Mouse (Mus musculus) retina, adult 2 months (tissue): ENCODE measurements around the gene Fras1.

Source experiments
- DNase-seq: peaks from one replicate; pipeline ENCODE4 v3.0.0-alpha.2; 2012; ENCODE audit warnings: low read depth, low spot score

Gene Fras1

GRCm38 (mm10) chr5:96783506-96784288 is 409.9 kb downstream of the Fras1 start:
- no peak for DNase-seq

GRCm38 (mm10) chr5:96785096-96785495 is 411.3 kb downstream of the Fras1 start:
- no peak for DNase-seq

GRCm38 (mm10) chr5:96792422-96792821 is 418.7 kb downstream of the Fras1 start:
- no peak for DNase-seq

- no peak for DNase-seq
Measured at GRCm38 (mm10) chr5:96792936-96793718, 419.4 kb downstream of the Fras1 start, which contains the start of gene Anxa3. TSS of gene Anxa3 (plus strand) at chr5:96793339.

GRCm38 (mm10) chr5:96793953-96794635 is 420.3 kb downstream of the Fras1 start:
- DNase-seq = no peak

- no peak for DNase-seq
Measured at GRCm38 (mm10) chr5:96795752-96796151, 422.0 kb downstream of the Fras1 start.

- DNase-seq = no peak
Measured at GRCm38 (mm10) chr5:96797465-96797864, 423.7 kb downstream of the Fras1 start.

GRCm38 (mm10) chr5:96799165-96799564 is 425.4 kb downstream of the Fras1 start:
- DNase-seq = no peak

GRCm38 (mm10) chr5:96799969-96800368 is 426.2 kb downstream of the Fras1 start:
- DNase-seq = no peak

- no peak for DNase-seq
Measured at GRCm38 (mm10) chr5:96802185-96802584, 428.4 kb downstream of the Fras1 start.

GRCm38 (mm10) chr5:96803091-96803490 is 429.3 kb downstream of the Fras1 start:
- DNase-seq = no peak

GRCm38 (mm10) chr5:96804304-96804703 is 430.5 kb downstream of the Fras1 start:
- no peak for DNase-seq

- no peak for DNase-seq
Measured at GRCm38 (mm10) chr5:96804813-96805212, 431.1 kb downstream of the Fras1 start.

- DNase-seq = no peak
Measured at GRCm38 (mm10) chr5:96810620-96811019, 436.9 kb downstream of the Fras1 start.

- DNase-seq = no peak
Measured at GRCm38 (mm10) chr5:96824769-96825327, 451.1 kb downstream of the Fras1 start.

GRCm38 (mm10) chr5:96827176-96827575 is 453.4 kb downstream of the Fras1 start:
- DNase-seq = no peak
